22 mouse cellular contexts compared by ENCODE assay signal in genomic region chr17:74668010-74668409, GRCm38 (mm10).
"Had no signal": no experiment of that assay in that cellular context is flagged by ENCODE, and none has a peak within 500 bp of the region (broad histone marks: within the 10 kb centered on the region; RNA-seq: fewer than 3 reads in every experiment).

No protein-coding gene starts in this region.

- H3K4me3 ChIP-seq: layer of hippocampus, adult 2 months; limb, embryonic 10.5 days; limb, embryonic 13.5 days; liver, embryonic 12.5 days; liver, embryonic 15.5 days; lung, embryonic 15.5 days; midbrain, embryonic 12.5 days; midbrain, embryonic 15.5 days; neural tube, embryonic 12.5 days; neural tube, embryonic 15.5 days had no signal

- DNase-seq: kidney, adult 2 months; kidney, postnatal 25 days; layer of hippocampus, adult 9-11 months; liver; lung, postnatal 14 days; right cerebral cortex, adult 18-20 months; right cerebral cortex, postnatal 14 days; spleen, adult 18-20 months; thymus, adult 2 months; thymus, postnatal 14 days had no signal

- H3K9ac ChIP-seq: limb, embryonic 13.5 days; liver, embryonic 12.5 days; liver, embryonic 15.5 days; lung, embryonic 15.5 days; midbrain, embryonic 12.5 days; midbrain, embryonic 15.5 days; neural tube, embryonic 12.5 days; neural tube, embryonic 15.5 days had no signal

- ATAC-seq: liver, embryonic 12.5 days; midbrain, embryonic 15.5 days had no signal

- H3K27ac ChIP-seq: kidney, postnatal 0 days; layer of hippocampus, adult 2 months; limb, embryonic 10.5 days; limb, embryonic 13.5 days; liver, embryonic 12.5 days; liver, embryonic 15.5 days; lung, embryonic 15.5 days; midbrain, embryonic 12.5 days; midbrain, embryonic 15.5 days; neural tube, embryonic 12.5 days; neural tube, embryonic 15.5 days; stomach, postnatal 0 days had no signal

- H3K4me2 ChIP-seq: limb, embryonic 13.5 days; liver, embryonic 12.5 days; liver, embryonic 15.5 days; lung, embryonic 15.5 days; midbrain, embryonic 12.5 days; midbrain, embryonic 15.5 days; neural tube, embryonic 12.5 days; neural tube, embryonic 15.5 days had no signal

- H3K9me3 ChIP-seq: limb, embryonic 10.5 days; limb, embryonic 13.5 days; liver, embryonic 12.5 days; liver, embryonic 15.5 days; lung, embryonic 15.5 days; midbrain, embryonic 12.5 days; midbrain, embryonic 15.5 days; neural tube, embryonic 12.5 days; neural tube, embryonic 15.5 days had no signal

- H3K27me3 ChIP-seq: limb, embryonic 13.5 days; liver, embryonic 12.5 days; liver, embryonic 15.5 days; lung, embryonic 15.5 days; midbrain, embryonic 12.5 days; midbrain, embryonic 15.5 days; neural tube, embryonic 12.5 days; neural tube, embryonic 15.5 days had no signal

- H3K4me1 ChIP-seq: limb, embryonic 10.5 days; limb, embryonic 13.5 days; liver, embryonic 12.5 days; liver, embryonic 15.5 days; lung, embryonic 15.5 days; midbrain, embryonic 12.5 days; midbrain, embryonic 15.5 days; neural tube, embryonic 12.5 days; neural tube, embryonic 15.5 days had no signal
